Mouse (Mus musculus): ENCODE results near the gene Btbd9. TPM values are rescaled to one million over a fixed set of nuclear protein-coding genes. Genes with fewer than 3 reads are reported as not detected.

Gene Btbd9
- polyA plus RNA-seq, 1 experiment from 2014 or later: 27.6 TPM

DNA sequence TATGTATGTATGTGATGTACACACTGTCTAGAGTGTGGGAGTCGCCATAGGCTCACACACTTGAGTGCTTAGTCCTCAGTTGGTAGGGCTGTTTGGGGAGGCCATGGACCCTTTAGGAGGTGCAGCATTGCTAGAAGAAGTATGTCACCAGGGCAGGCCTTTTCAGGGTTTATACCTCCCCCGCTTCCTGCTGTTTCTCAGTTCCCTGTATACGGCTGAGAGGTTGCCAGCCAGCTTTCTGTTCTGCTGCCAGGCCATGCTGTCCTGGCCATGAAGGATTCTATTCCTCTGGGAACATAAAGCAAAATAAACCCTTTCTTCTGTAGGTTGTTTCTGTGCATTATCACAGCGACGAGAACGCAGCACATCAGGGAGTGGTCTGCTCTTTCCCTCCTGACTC is 316.4 kb downstream of the Btbd9 start:
- no peak for TF ChIP-seq CTCF (IDR thresholded peaks at IDR 0.05)
- POLR2A ChIA-PET: no interaction called here
- H3K27me3 ChIP-seq: no peaks in the 10 kb centered on the region
- DNase-seq (ENCODE audit: low read depth, low spot score) (no peak), ATAC-seq (no peak)
- in situ Hi-C loops (cut with MboI; ENCODE audit: low pct_unique_long_range_greater_than_20kb): no loop called here
- CTCF ChIA-PET: no interaction called here

GRCm38 (mm10) chr17:30258480-30258879 is 317.8 kb downstream of the Btbd9 start:
- ChIA-PET POLR2A (no interaction called here), CTCF (no interaction called here)
- no peak for TF ChIP-seq CTCF (IDR thresholded peaks at IDR 0.05)
- DNase-seq (ENCODE audit: low read depth, low spot score) (no peak), ATAC-seq (no peak)
- H3K27me3 ChIP-seq: no peaks in the 10 kb centered on the region
- in situ Hi-C loops (cut with MboI; ENCODE audit: low pct_unique_long_range_greater_than_20kb): no loop called here

DNA sequence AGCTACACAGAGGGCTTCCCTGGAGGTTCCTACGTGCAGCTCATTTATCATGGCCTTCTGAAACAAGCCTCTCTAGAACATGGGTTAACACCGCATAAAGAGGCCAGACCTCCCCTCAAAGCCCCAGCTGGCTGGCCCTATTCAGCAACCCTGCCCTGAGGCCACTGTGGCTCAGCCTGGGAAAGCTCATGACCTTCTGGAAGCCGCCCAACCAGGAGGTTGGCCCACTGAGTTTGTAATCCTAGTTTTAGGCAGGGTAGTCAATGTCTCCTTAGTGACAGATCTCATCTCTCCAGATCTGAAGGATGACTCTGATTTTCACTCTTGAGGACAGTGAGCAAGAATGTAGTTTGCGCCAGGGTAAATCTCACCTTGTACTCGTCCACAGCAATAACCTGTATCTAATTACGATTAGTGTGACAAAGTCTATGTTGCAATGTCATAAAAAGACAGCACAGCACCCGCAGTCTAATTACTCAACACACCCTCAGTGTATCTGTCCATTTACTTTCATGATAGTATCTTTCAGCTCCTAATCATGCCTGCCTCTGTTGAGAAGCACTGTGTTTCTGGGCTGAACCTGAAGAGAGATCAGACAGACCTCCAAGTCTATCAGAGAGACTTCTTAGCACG is 320.2 kb downstream of the Btbd9 start:
- ChIA-PET POLR2A (no interaction called here), CTCF (interaction anchor here (1.1 kb wide), 1 partner anchor 199 kb away, joined by 3 read pairs; no protein-coding TSS in a partner anchor)
- in situ Hi-C loops (cut with MboI; ENCODE audit: low pct_unique_long_range_greater_than_20kb): no loop called here
- ATAC-seq (no peak), DNase-seq (ENCODE audit: low read depth, low spot score) (no peak)
- H3K27me3 ChIP-seq: no peaks in the 10 kb centered on the region
- TF ChIP-seq CTCF (IDR thresholded peaks at IDR 0.05): no peak

DNA sequence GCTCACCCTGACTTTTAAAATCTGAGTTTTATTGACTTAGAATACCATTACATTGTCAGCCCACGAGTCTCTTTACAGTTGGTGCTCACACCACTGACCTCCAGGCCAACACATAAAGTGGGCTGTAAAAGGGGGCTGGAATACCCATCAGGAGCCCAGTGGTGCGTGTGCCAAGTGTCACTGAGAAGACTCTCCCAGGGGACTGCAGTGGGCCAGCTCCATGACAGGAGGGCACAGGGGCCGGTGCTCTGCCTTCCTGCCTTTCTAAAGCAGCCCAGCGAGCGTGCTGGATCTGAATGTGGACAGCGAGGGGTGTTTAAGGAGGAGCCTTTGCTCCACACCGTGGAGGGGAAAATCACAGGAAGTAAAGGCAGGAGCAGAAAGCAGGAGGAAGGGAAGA is 322.4 kb downstream of the Btbd9 start:
- in situ Hi-C loops (cut with MboI; ENCODE audit: low pct_unique_long_range_greater_than_20kb): no loop called here
- POLR2A ChIA-PET: no interaction called here
- no peak for ATAC-seq
- CTCF ChIA-PET: no interaction called here
- no peak for DNase-seq (ENCODE audit: low read depth, low spot score)
- H3K27me3 ChIP-seq: no peaks in the 10 kb centered on the region
- no peak for TF ChIP-seq CTCF (IDR thresholded peaks at IDR 0.05)

GRCm38 (mm10) chr17:30253028-30253427 is 323.3 kb downstream of the Btbd9 start:
- H3K27me3 ChIP-seq: no peaks in the 10 kb centered on the region
- POLR2A ChIA-PET: interaction anchor here (0.6 to 0.7 kb wide), 2 partner anchors 27 to 358 kb away, joined by 4 to 5 read pairs; no protein-coding TSS in a partner anchor
- no peak for DNase-seq (ENCODE audit: low read depth, low spot score)
- TF ChIP-seq CTCF (IDR thresholded peaks at IDR 0.05): no peak
- no peak for ATAC-seq
- CTCF ChIA-PET: no interaction called here
- in situ Hi-C loops (cut with MboI; ENCODE audit: low pct_unique_long_range_greater_than_20kb): no loop called here

- in situ Hi-C loops (cut with MboI; ENCODE audit: low pct_unique_long_range_greater_than_20kb): no loop called here
- TF ChIP-seq CTCF (IDR thresholded peaks at IDR 0.05): no peak
- no peak for ATAC-seq
- DNase-seq (ENCODE audit: low read depth, low spot score): no peak
- no peaks in the 10 kb centered on the region for H3K27me3 ChIP-seq
- POLR2A ChIA-PET: no interaction called here
- CTCF ChIA-PET: no interaction called here
Observed at GRCm38 (mm10) chr17:30245308-30245706, 331.0 kb downstream of the Btbd9 start.

DNA sequence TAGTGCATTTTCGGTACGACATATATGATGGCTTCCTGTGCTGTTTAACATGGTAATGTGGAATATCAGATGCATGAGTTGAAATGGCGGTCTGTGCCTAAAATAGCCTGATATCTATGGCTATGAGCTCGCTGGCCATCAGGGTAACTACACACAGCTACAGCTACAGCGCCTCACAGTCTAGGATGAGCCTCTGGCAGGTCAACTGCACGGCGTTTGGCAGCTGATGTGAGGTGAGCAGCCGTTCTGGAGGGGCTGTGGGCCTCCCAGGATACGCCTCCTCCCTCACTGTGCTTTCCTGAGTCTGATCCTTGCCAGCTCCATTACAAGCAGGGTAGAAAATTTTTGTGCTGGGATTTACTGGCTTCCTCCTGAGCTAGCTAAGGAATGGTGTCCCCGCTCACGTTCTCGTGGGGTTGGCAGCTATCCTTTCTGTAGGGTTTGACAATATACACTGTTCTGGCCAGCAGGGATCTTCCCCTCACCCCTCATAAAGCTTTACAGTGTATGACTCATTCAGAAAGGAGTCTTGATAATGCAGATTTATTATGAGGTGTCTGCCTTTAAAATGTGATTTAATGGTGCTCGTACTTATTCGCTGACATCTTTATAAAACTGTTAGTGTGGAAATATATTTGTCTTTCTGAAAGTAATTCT is 331.5 kb downstream of the Btbd9 start:
- ChIA-PET CTCF (no interaction called here), POLR2A (no interaction called here)
- no peak for DNase-seq (ENCODE audit: low read depth, low spot score)

DNA sequence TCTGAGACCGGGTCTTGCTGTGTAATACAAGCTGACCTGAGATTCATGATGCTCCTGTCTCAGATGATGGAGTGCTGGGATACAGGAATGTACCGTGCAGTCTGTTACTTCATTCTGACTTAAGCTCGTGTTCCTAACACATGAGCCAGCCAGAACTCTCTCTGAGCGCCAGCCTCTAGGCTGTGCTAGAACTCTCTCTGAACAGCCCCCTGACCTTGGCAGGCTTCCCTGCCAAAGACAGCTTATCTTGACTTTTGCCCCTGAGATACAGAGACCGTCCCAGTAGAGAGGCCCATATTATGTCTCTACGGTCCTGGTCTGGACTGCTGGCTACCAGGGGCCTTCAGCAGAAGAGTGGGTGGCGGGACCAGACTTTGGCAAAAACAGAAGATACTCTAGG is 332.7 kb downstream of the Btbd9 start:
- ChIA-PET CTCF (no interaction called here), POLR2A (no interaction called here)
- TF ChIP-seq CTCF (IDR thresholded peaks at IDR 0.05): no peak
- DNase-seq (ENCODE audit: low read depth, low spot score): no peak
- no peaks in the 10 kb centered on the region for H3K27me3 ChIP-seq
- no peak for ATAC-seq
- in situ Hi-C loops (cut with MboI; ENCODE audit: low pct_unique_long_range_greater_than_20kb): no loop called here

More for the DNA sequence above, 331.5 kb downstream of the Btbd9 start:
- ATAC-seq: no peak
- H3K27me3 ChIP-seq: no peaks in the 10 kb centered on the region
- in situ Hi-C loops (cut with MboI; ENCODE audit: low pct_unique_long_range_greater_than_20kb): no loop called here
- no peak for TF ChIP-seq CTCF (IDR thresholded peaks at IDR 0.05)

DNA sequence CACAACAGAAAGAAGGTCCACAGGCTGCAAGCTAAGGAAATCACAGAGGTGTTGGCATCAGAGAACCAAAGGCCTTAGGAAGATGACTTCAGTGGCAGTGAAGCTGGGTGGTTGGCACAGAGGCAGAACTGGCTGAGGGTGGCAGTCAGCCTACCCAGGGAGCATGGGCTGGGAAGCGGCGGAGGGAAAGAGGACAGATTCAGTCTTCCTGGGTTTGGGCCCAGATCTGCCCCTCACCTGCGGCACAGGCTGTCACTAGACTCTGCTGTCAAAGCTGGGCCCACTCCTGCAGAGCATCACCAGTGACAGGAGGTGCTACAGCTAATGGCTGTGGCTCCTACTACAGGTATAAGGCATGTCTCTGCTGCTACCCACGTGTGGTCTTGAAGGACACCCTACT is 333.6 kb downstream of the Btbd9 start:
- no peak for ATAC-seq
- in situ Hi-C loops (cut with MboI; ENCODE audit: low pct_unique_long_range_greater_than_20kb): no loop called here
- H3K27me3 ChIP-seq: no peaks in the 10 kb centered on the region
- no peak for TF ChIP-seq CTCF (IDR thresholded peaks at IDR 0.05)
- no peak for DNase-seq (ENCODE audit: low read depth, low spot score)
- ChIA-PET CTCF (no interaction called here), POLR2A (no interaction called here)

- DNase-seq (ENCODE audit: low read depth, low spot score): no peak
- POLR2A ChIA-PET: no interaction called here
- in situ Hi-C loops (cut with MboI; ENCODE audit: low pct_unique_long_range_greater_than_20kb): no loop called here
- no peak for TF ChIP-seq CTCF (IDR thresholded peaks at IDR 0.05)
- CTCF ChIA-PET: interaction anchor here (0.8 kb wide), 1 partner anchor 10 kb away, joined by 5 read pairs; no protein-coding TSS in a partner anchor
- no peak for ATAC-seq
- no peaks in the 10 kb centered on the region for H3K27me3 ChIP-seq
Observed at GRCm38 (mm10) chr17:30241720-30242322, 334.5 kb downstream of the Btbd9 start.

GRCm38 (mm10) chr17:30241061-30241460 is 335.2 kb downstream of the Btbd9 start:
- TF ChIP-seq CTCF (IDR thresholded peaks at IDR 0.05): no peak
- ATAC-seq (no peak), DNase-seq (ENCODE audit: low read depth, low spot score) (no peak)
- H3K27me3 ChIP-seq: no peaks in the 10 kb centered on the region
- ChIA-PET CTCF (no interaction called here), POLR2A (interaction anchor here (0.6 kb wide), 1 partner anchor 180 kb away, joined by 3 read pairs; no protein-coding TSS in a partner anchor)
- in situ Hi-C loops (cut with MboI; ENCODE audit: low pct_unique_long_range_greater_than_20kb): no loop called here
